Mouse (Mus musculus): Measurements from ENCODE around the gene Nmt1.

- TF ChIP-seq CTCF (conservative IDR thresholded peaks at IDR 0.05 in 1 of 2, IDR thresholded peaks at IDR 0.05 in 1 of 2; ENCODE audit: low read depth in 2 of 2, low read length in 2 of 2): no peak
- TF ChIP-seq SMC3 (IDR thresholded peaks at IDR 0.05; ENCODE audit: low read depth, low read length): no peak
- no peak for TF ChIP-seq MYC (IDR thresholded peaks at IDR 0.05; ENCODE audit: low read depth, low read length)
- no peak for TF ChIP-seq RAD21 (IDR thresholded peaks at IDR 0.05; ENCODE audit: low read depth, low read length)
- TF ChIP-seq UBTF (IDR thresholded peaks at IDR 0.05; ENCODE audit: low read depth, low read length): no peak
- TF ChIP-seq CHD2 (IDR thresholded peaks at IDR 0.05; ENCODE audit: low read length): no peak
- TF ChIP-seq EP300 (IDR thresholded peaks at IDR 0.05; ENCODE audit: low read length): no peak
- no peak for TF ChIP-seq ZMIZ1 (IDR thresholded peaks at IDR 0.05; ENCODE audit: low read depth, low read length)
- no peak for TF ChIP-seq MAX (IDR thresholded peaks at IDR 0.05; ENCODE audit: low read length)
Observed at GRCm38 (mm10) chr11:102981151-102981890, 46.7 kb upstream of the Nmt1 start.
